Mouse (Mus musculus) heart, postnatal 14 days (tissue): ENCODE measurements around the gene Nfkbil1. TPM values are rescaled to one million over a fixed set of nuclear protein-coding genes. Genes with fewer than 3 reads are reported as not detected.
A peak's percentile ranks its signal among the peaks of the same experiment; 100 is the strongest.

Experiments
- DNase-seq, 2 experiments: peaks; one replicate each; pipeline ENCODE4 v3.0.0; 2021 to 2022
- intact Hi-C: fragments of 180-260 bp; cut with DNase I; formaldehyde crosslinking; loops from one replicate; pipeline ENCODE4 v1.15.1; 2025
- long read RNA-seq, 2 experiments: library from polyadenylated mRNA; stranded (forward); transcript quantifications; one replicate each; pipeline ENCODE4 v2.0.0; 2021
- total RNA-seq, 2 experiments: library from RNA; stranded (reverse); gene quantifications; 2 replicates each; pipeline ENCODE4 v1.2.3; 2021

Nfkbil1 gene
- total RNA-seq, result 10 to 100 TPM in 1 of 2 experiments, 1 to 10 TPM in 1; 8.4 to 10.4 TPM
- long read RNA-seq, experiment 1, partial matches to known transcripts, result 0 of 5 reads
- long read RNA-seq, experiment 1, other reads (novel, unspliced or antisense), result 2 of 5 reads
- long read RNA-seq, experiment 2, transcript Nfkbil1-201 (4 exons, 1,447 nt), result major isoform, 5 of 10 reads
- long read RNA-seq, experiment 2, partial matches to known transcripts, result 2 of 10 reads
- long read RNA-seq, experiment 2, other reads (novel, unspliced or antisense), result 3 of 10 reads

DNA sequence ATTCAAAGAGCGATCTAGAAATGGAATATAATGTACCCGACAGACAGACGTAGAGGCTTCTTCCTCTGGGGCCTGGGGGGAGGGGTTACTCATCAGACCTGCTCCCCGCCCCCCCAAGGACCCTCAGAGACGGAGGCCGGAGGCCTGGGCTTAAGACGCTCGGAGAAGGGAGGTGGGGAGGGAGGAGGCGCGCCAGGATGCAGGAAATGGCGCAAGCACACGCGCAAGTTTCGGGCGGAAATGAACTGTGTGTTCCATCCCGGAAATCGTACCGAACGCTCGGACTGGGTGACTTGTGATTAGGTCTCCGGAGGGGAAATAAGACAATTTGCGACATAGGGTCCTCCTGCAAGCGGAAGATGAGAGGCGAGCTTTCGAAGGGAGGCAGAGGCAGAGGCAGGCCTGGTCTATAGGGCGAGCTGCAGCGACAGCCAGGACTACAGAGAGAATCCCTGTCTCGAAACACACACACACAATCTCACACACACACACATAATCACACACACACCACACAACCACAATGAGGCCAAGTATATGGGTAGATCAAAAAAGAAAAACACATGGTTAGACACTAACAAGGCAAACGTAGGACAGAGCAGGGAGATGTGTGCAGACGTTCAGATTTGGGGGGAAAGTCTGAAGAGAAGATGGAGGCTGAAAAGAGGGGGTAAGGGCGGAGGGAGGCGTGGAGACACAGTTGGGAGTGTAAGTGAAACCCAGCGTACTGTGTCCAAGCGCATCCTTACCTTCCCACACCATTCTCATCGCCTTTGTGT, at the start of gene Nfkbil1:
Gene Nfkbil1 (minus strand): TSS at position 179 of the 776 bp plus-strand sequence.
- intact Hi-C loops, result no loop called here
- peak; percentile 88 to 89 for DNase-seq

DNA sequence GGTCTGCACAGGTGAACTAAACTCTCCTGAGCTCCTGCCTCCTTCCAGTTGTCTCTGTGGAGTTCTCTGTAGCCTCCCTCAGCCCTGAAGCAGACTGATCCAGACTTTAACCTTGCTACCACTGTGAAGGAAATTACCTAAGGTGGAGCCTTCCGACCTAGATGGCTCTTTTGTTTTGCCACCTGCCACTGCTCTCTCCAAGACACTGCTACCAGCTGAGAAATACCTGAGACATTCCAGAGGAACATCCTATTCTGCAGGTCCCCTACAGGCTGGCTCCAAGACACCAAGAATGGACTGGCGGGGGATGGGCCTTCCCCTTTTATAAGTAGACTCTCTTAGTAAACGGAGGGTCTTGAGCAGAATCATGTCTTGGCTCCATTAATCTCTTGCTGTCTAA, 44.7 kb upstream of the Nfkbil1 start:
- intact Hi-C loops, result no loop called here
- DNase-seq, result no peak

DNA sequence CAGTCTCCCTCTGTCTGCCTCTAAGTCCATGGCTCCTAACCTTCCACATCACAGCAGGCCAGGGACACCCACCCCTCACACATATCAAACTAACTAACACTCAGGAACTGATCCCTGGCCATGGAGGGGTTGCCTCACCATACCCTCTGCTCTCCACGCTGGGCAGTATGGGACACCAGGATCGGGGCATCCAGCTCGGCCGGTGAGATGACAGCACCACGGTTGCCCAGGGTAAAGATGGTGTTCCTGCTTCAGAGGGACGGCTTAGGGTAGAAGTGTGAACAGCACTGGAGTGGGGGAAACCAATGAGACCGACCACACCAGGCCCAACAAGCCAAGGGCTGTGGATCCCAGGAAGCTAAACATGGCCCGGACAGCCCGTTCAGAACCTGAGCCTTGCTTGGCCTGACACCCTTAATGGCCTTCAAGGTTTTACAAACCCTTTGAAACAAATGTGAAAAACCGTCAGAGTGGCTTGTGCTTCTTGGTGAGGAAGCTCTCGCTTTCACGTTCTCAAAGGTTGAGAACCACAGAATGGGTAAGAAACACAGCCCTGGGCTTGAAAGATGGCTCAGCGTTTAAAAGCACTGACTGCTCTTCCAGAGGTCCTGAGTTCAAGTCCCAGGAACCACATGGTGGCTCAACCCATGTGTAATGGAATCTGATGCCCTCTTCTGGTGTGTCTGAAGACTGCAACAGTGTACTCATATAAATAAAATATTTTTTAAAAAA, 43.5 kb upstream of the Nfkbil1 start:
- no peak for DNase-seq
- intact Hi-C loops, result no loop called here

DNA sequence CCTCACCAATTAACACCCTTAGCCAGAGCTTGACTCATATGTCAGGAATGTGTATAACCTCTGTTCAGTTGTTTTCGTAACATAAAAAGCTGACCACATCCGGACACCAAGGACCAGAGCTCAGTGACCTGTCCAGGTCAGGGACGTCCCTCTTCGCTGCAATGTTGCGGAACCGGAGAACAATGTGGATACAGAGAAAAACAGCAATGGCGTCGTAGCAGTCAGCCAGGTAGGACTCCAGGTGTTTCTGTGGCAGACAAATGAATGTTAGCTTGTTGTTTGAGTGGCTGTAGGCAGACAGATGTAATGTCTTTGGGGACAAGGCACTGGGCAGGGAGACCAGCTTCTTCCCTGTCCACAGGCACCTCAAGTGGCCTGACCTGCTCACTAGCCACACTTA, 42.5 kb upstream of the Nfkbil1 start:
- intact Hi-C loops, result no loop called here
- no peak for DNase-seq

DNA sequence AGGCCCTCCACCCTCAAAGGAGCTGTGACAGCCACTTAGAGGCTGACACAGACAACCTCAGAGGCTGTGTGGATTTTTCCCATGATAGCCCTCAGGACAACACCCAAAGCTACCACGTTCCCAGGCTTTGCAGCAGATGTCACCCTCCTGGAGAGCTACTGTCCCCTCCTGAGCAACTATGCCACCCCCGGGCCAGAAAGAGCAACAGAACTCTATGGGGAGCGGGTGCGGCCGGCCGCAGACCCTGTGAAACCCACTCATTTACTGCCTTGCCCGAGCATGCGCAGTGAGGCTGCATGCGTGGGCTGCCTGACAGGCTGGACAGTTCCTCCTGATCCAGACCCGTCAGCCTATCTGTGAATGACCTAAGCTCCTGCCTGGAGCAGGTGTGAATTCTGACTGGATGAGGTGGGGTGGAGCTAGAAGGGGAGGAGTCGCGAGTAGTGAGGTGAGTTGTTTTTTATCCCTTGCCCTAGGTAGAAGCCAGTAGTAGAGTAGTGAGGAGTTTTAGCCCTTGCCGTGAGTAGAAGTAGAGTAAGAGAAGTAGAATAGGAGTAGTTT, 40.8 kb upstream of the Nfkbil1 start:
- DNase-seq, result no peak
- intact Hi-C loops, result no loop called here

DNA sequence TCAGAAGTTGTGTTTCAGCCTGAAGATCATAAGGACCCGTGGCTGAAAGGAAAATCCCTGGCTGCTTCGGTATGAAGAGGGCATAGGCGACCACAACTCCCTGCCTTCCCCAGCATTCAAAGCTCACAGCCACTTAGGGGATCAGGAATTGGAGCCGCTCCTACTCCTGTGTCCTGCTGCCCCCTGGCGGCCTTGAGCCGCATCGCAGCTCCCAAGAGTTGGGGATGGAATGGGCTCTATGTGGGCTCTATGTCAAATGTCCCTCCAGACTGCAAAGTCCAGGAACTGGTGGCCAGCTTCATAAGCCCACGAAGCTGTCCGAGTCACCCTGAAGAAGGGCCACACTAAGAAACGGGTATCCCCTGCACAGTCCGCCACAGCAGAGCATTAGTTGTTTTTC, 39.2 kb upstream of the Nfkbil1 start:
- intact Hi-C loops, result loop anchor here (1.0 kb wide), 1 partner anchor 16 kb away; no protein-coding TSS in a partner anchor
- DNase-seq, result peak; percentile 89 to 94

DNA sequence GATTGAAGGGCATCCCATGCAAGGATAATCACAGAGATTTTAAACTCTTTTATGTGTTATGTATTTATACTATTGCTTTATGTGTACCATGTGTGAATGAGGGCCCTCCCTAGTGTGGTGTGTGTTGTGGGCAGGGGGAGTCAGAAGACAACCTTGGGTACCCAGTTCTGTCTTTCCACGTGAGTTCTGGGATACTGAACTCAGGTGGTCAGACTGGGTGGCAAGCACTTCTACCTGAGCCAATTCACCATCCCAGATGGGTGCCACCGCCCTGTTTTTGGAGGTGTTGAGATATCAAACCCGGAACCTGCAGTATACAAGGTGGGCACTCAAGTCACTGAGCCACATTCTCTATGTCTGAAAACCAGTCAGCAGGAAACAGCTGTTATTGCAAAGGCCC, 36.7 kb upstream of the Nfkbil1 start:
- intact Hi-C loops, result no loop called here
- DNase-seq, result no peak

DNA sequence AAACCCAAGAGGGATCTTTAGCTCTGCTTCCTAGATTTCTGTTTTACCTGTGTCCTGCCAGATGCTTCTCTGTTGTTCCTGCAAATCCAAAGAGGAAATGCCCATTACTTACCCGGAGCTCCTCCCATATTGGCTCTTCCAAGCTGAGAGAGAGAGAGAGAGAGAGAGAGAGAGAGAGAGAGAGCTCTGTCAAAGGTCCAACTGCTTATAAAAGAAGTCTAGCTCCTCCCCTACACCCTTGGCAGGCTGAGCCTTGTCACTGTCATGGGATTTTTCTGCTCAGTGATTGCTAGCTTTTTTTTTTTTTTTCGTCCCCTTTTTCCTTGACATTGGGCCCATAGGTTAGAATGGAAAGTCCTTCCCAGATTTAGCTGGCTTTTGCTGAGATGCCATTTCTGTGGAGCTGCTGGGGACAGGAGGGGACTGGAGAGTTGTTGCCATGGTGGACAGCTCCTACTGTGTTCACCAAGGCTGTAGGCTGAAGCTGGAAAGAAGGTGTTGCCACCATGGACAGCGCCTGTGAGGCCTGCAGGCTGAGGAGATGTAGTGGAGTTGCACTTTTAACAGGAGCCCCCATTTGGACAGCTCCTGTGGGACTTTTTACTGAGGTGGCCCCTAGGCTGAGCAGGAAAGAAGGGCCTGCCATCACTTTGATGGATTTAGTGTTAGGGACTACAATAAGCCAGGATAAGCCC, 34.2 kb upstream of the Nfkbil1 start:
- DNase-seq, result peak; percentile 43 to 69
- intact Hi-C loops, result no loop called here

DNA sequence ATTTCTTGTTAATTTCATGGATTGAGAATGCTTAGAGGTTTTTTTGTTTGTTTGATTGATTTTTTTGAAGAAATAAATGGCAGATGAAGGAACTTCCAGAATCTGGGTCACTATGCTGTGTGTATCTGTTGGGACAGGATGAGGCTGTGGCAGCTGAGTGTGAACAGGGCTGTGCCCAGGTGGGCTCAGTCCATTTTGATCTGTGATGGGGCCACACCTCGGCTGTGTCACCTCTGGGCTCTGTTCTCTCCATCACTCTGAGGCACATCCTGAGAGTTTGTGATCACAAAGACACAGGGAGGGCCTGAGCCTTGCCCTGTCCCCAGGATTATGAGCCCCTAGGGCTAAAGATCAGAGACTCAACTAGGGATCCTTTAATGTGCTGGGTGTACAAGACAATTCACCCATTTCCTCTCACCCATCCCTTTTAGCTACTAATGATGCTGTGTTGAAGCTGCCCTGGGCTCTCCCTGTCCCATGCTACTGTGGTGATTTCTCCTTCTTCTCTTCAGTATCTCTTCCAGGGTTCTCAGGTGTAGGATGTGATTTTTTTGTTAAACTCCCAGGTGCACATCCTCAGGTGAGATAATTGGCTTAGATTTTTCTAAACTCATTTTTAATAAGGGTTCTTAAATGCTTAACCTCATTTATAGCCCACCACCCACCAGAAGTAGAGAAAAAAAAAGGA, 32.0 kb upstream of the Nfkbil1 start:
- intact Hi-C loops, result no loop called here

DNA sequence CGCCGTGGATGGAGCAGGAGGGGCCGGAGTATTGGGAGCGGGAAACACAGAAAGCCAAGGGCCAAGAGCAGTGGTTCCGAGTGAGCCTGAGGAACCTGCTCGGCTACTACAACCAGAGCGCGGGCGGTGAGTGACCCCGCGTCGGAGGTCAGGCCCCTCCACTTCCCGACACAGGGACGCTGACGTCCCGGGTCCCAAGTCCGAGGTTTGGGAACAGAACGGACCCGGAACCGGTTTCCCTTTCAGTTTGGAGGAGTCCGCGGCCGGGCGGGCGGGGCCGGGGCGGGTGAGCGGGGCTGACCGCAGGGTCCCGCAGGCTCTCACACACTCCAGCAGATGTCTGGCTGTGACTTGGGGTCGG, 27.9 kb upstream of the Nfkbil1 start:
- peak in 1 of 2 experiments; percentile 35 for DNase-seq
- intact Hi-C loops, result no loop called here

More for the DNA sequence above, 32.0 kb upstream of the Nfkbil1 start:
- no peak for DNase-seq

DNA sequence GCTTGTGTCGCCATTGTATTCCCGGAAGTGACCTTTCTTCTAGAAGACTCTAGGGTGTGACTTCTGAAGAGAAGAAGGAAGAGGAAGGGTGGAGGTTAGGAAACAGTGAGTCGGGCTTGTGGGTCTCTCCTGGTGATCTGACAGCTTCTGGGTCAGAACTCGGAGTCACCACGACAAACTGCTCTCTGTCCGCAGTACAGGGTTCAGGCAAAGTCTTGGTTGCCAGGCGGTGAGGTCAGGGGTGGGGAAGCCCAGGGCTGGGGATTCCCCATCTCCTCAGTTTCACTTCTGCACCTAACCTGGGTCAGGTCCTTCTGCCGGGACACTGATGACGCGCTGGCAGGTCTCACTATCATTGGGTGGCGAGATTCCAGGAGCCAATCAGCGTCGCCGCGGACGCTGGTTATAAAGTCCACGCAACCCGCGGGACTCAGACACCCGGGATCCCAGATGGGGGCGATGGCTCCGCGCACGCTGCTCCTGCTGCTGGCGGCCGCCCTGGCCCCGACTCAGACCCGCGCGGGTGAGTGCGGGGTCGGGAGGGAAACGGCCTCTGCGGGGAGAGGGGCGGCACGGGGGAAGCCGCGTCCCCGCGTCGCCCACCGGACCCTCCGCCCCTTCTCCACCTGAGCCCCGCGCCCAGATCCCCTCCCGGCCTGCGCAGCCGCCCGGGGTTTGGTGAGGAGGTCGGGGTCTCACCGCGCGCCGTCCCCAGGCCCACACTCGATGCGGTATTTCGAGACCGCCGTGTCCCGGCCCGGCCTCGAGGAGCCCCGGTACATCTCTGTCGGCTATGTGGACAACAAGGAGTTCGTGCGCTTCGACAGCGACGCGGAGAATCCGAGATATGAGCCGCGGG, 27.3 kb upstream of the Nfkbil1 start, which contains the start of gene H2-D1:
Gene H2-D1 (plus strand): TSS at position 67 of the 859 bp plus-strand sequence.
- peak; percentile 98 to 100 for DNase-seq
- intact Hi-C loops, result no loop called here

DNA sequence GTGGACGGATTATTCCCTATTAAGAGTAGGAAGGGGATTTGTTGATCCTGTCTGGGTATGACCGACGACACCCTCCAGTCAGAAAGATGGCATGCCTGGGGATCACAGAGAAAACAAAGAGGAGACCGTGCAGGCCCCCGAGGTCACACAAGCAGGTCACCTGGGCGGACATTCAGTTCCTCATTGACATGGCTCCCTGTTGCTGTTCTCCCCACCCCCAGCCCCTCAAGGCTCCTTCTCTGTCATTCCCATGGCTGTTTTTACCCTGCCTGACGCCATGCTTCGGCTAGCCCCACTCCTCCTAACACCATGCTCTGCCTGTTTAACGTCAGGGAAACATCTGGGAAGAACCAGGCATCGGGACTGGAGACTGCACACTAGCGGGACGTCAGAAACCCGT, 26.1 kb upstream of the Nfkbil1 start:
- intact Hi-C loops, result no loop called here
- DNase-seq, result no peak

DNA sequence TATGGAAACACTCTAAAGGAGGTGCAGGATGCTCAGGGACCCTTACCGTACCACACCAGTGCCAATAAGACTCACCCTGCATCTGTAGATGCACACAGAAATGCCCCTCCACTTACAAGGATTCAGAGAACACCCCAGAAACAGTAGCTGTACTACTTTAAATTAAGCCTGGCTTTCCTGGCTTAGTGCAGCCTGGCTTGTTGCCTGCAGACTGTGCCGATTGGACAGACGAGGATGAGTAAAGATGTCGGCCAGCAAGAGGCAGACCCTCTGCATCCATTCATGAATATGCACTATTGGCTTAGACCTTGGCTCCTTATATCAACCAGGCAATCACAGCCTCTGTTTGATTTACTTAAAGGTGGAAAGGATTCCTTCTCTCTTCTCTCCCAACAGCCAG, 24.0 kb upstream of the Nfkbil1 start:
- DNase-seq, result no peak
- intact Hi-C loops, result loop anchor here (5.0 kb wide), 1 partner anchor 43 kb away; no protein-coding TSS in a partner anchor

DNA sequence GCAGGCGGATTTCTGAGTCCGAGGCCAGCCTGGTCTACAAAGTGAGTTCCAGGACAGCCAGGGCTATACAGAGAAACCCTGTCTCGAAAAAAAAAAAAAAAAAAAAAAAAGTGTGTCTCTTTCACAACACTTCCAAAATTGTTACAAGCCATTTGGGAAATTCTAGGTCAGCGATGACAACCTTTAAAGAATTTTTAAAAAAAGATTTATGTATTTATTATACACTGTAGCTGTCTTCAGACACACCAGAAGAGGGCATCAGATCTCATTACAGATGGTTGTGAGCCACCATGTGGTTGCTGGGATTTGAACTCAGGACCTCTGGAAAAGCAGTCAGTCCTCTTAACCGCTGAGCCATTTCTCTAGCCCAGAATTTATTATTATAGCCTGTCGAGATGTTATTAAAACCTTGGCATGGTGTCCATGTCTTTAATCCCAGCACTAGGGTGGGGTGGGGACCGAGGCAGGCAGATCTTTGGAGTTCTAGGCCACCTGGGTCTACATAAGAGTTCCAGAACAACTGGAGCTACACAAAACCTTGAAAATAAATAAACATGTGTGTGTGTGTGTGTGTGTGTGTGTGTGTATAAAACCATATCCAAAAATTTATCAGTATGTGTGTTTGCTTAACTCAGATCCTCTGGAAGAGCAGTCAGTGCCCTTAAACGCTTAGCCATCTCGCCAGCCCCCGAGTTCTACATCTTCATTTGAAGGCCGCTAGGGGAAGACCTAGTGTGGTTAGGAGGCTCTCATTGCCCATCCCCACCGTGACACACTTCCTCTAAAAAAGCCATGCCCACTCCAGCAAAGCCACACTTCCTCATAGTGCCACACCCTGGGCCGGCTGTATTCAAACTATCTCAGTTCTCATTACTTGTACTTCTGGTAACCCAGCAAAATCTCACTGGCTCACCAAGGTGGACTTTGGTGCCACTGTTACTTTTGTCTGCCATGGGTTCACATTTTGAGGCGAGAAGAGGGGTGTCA, 23.2 kb upstream of the Nfkbil1 start:
- DNase-seq, result peak; percentile 48 to 50
- intact Hi-C loops, result loop anchor here (1.0 to 5.0 kb wide), 2 partner anchors 16 to 44 kb away; no protein-coding TSS in a partner anchor

DNA sequence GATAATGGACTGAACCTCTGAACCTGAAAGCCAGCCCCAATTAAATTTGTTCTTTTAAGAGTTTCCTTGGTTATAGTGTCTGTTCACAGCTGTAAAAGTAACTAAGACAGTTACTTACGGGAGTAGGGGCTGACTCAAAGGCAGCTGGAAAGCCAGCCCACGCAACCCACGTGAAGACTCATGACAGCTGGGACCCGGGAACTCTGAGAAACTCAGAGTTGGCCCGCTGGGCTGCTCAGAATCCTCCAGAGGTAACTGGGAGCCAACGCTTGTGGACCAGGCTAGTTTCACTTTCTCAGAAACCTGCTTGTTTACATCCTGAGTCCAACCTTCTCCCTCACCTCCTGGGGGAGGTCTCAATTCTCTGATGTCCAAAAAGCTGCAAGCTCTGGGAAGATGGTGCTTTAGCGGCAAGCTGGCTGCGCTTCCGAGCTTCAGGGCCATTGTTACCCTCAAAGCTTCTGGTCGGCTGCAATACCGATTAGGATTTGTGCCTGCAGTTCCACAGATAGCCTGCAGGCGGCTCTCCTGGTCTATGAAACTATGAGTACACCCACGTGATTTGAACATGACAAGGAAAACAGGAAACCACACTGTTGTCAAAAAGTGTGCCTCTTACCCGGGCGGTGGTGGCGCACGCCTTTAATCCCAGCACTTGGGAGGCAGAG, 22.4 kb upstream of the Nfkbil1 start:
- DNase-seq, result peak; percentile 94 to 96
- intact Hi-C loops, result loop anchor here (1.0 to 5.0 kb wide), 2 partner anchors 16 to 44 kb away; no protein-coding TSS in a partner anchor

DNA sequence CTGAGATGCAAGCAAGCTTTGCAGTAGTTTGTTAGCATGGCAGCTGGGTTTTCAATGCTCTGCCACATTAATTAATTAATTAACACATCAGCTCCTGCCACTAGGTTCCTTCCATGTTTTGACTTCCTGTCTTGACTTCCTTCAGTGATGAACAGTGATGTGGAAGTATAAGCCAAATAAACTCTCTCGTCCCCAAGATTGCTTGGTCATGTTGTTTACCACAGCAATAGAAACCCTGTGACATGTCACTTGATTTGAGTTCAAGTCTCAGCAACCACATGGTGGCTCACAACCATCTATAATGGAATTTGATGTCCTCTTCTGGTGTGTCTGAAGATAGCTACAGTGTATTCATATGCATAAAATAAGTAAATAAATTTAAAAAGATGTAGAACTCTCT, 21.8 kb upstream of the Nfkbil1 start:
- no peak for DNase-seq
- intact Hi-C loops, result loop anchor here (5.0 kb wide), 1 partner anchor 45 kb away; no protein-coding TSS in a partner anchor

DNA sequence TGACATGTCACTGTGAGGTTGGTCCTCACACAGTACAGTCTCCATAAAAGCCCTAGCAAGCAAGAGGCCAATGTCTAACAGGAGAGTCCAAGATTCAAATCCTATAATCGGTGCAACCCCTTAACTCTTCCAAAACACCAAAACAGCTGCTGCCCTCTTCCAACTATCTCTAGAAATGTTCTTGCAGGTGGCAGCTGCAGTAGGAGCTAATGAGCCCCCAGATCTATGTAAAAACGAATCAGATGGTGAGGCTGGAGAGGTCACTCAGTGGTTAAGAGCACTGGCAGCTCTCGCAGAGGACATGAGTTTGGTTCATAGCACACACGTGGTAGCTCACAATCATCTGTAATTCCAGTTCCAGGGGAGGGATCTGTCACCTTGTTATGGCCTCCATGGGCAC, 20.1 kb upstream of the Nfkbil1 start:
- no peak for DNase-seq
- intact Hi-C loops, result loop anchor here (5.0 kb wide), 1 partner anchor 47 kb away; no protein-coding TSS in a partner anchor
